Mouse (Mus musculus) limb, embryonic 13.5 days (tissue): ENCODE results near the gene Sppl2b. TPM values are rescaled to one million over a fixed set of nuclear protein-coding genes. Genes with fewer than 3 reads are reported as not detected.
A peak's percentile ranks its signal among the peaks of the same experiment; 100 is the strongest.
"Not testable (repeated sequence)": the region's sequence is repeated elsewhere in the genome, so short reads cannot be mapped to it uniquely, and the experiment has no call there.

Source experiments
- ATAC-seq: fragments of 200-750 bp; cut with Nextera tagmentation; 2 replicates; pipeline ENCODE4 v1.8.0; 2017; ENCODE audit warnings: low read depth, moderate number of reproducible peaks, moderate TSS enrichment; ENCODE audit not compliant: low FRiP score
- H3K27ac ChIP-seq: fragments of 300-500 bp; sonication (generic); 2 replicates; pipeline ENCODE4 v1.5.1; 2015; ENCODE audit warnings: inconsistent platforms, mild to moderate bottlenecking, moderate library complexity
- H3K27me3 ChIP-seq: fragments of 300-500 bp; sonication (generic); 2 replicates; pipeline ENCODE4 v1.6.1; 2015; ENCODE audit warnings: mild to moderate bottlenecking, inconsistent platforms
- H3K36me3 ChIP-seq: fragments of 300-500 bp; sonication (generic); 2 replicates; pipeline ENCODE4 v1.6.1; 2015; ENCODE audit warnings: inconsistent platforms, mild to moderate bottlenecking, moderate library complexity
- H3K4me1 ChIP-seq: fragments of 300-500 bp; sonication (generic); 2 replicates; pipeline ENCODE4 v1.6.1; 2015; ENCODE audit warnings: inconsistent platforms
- H3K4me2 ChIP-seq: fragments of 300-500 bp; sonication (generic); replicated peaks from 2 replicates; pipeline ENCODE4 v1.6.1; 2015; ENCODE audit warnings: inconsistent platforms, mild to moderate bottlenecking, moderate library complexity
- H3K4me3 ChIP-seq: fragments of 300-500 bp; sonication (generic); 2 replicates; pipeline ENCODE4 v1.5.1; 2015; ENCODE audit warnings: moderate library complexity, mild to moderate bottlenecking, inconsistent platforms
- H3K9ac ChIP-seq: fragments of 300-500 bp; sonication (generic); 2 replicates; pipeline ENCODE4 v1.6.1; 2015; ENCODE audit warnings: mild to moderate bottlenecking, inconsistent platforms
- H3K9me3 ChIP-seq: fragments of 300-500 bp; sonication (generic); 2 replicates; pipeline ENCODE4 v1.6.1; 2016; ENCODE audit warnings: inconsistent platforms
- WGBS: fragments of 180-500 bp; shearing (Covaris S2); methylation state at CpG from one replicate; pipeline ENCODE4 v1.1.7; 2015; 5-methylcytosine and 5-hydroxymethylcytosine counted together
- polyA plus RNA-seq: library from polyadenylated mRNA; unstranded; fragments of >200 nt; fragmentation: Nextera tagmentation; extraction: Ambion mirVana; gene quantifications from 2 replicates; pipeline ENCODE4 v1.2.1, GENCODE M21; 2015

Sppl2b gene
- polyA plus RNA-seq, 1 experiment from 2014 or later: 54.1 TPM

GRCm38 (mm10) chr10:80814800-80815199 lies 40.3 kb upstream of the Sppl2b start:
- ATAC-seq: no peak
- Histone ChIP-seq H3K27me3 (peaks cover 36% of the 10 kb centered on the region), H3K4me2 (no peak overlapping the region), H3K9me3 (no peaks in the 10 kb centered on the region), H3K36me3 (no peaks in the 10 kb centered on the region), H3K27ac (no peak overlapping the region), H3K4me3 (no peak overlapping the region), H3K4me1 (peaks cover 8% of the 10 kb centered on the region), H3K9ac (0 out of 2 replicates have a peak overlapping the region, but pooled peaks have one; percentile 15)
- WGBS: 70% methylated on average over 7 of the region's 7 CpGs

GRCm38 (mm10) chr10:80816303-80816702 lies 38.8 kb upstream of the Sppl2b start:
- H3K9ac ChIP-seq, ATAC-seq, H3K4me2 ChIP-seq, H3K4me1 ChIP-seq, H3K9me3 ChIP-seq, H3K4me3 ChIP-seq, H3K27ac ChIP-seq, H3K36me3 ChIP-seq: not testable (repeated sequence)
- WGBS: 70% methylated on average over 3 of the region's 3 CpGs
- peaks cover 20% of the 10 kb centered on the region for H3K27me3 ChIP-seq

GRCm38 (mm10) chr10:80817164-80817563 lies 37.9 kb upstream of the Sppl2b start:
- no peak for ATAC-seq
- peaks cover 12% of the 10 kb centered on the region for H3K27me3 ChIP-seq
- no peak overlapping the region for H3K9ac ChIP-seq
- H3K27ac ChIP-seq: no peak overlapping the region
- 75% methylated on average over 2 of the region's 2 CpGs for WGBS
- no peak overlapping the region for H3K4me2 ChIP-seq
- no peak overlapping the region for H3K4me3 ChIP-seq
- no peaks in the 10 kb centered on the region for H3K36me3 ChIP-seq
- no peaks in the 10 kb centered on the region for H3K9me3 ChIP-seq
- no peaks in the 10 kb centered on the region for H3K4me1 ChIP-seq

GRCm38 (mm10) chr10:80817955-80818354 lies 37.1 kb upstream of the Sppl2b start:
- H3K27me3 ChIP-seq, H3K4me1 ChIP-seq, ATAC-seq, H3K9me3 ChIP-seq, H3K27ac ChIP-seq, H3K36me3 ChIP-seq, H3K9ac ChIP-seq, H3K4me3 ChIP-seq, H3K4me2 ChIP-seq: not testable (repeated sequence)
- 82% methylated on average over 7 of the region's 7 CpGs for WGBS

- H3K27ac ChIP-seq: no peak overlapping the region
- no peaks in the 10 kb centered on the region for H3K27me3 ChIP-seq
- no peak overlapping the region for H3K4me3 ChIP-seq
- no peak overlapping the region for H3K4me2 ChIP-seq
- H3K9me3 ChIP-seq: no peaks in the 10 kb centered on the region
- 58% methylated on average over 6 of the region's 6 CpGs for WGBS
- no peaks in the 10 kb centered on the region for H3K36me3 ChIP-seq
- no peak for ATAC-seq
- no peaks in the 10 kb centered on the region for H3K4me1 ChIP-seq
- H3K9ac ChIP-seq: no peak overlapping the region
Observed at GRCm38 (mm10) chr10:80818599-80819281, 36.3 kb upstream of the Sppl2b start.

- Histone ChIP-seq H3K9me3 (no peaks in the 10 kb centered on the region), H3K27ac (no peak overlapping the region), H3K4me1 (no peaks in the 10 kb centered on the region), H3K36me3 (no peaks in the 10 kb centered on the region), H3K4me3 (no peak overlapping the region), H3K27me3 (no peaks in the 10 kb centered on the region), H3K4me2 (no peak overlapping the region), H3K9ac (no peak overlapping the region)
- ATAC-seq: no peak
- 57% methylated on average over 3 of the region's 3 CpGs for WGBS
Observed at GRCm38 (mm10) chr10:80819406-80819805, 35.7 kb upstream of the Sppl2b start.

GRCm38 (mm10) chr10:80821991-80822390 lies 33.1 kb upstream of the Sppl2b start:
- H3K27ac ChIP-seq: no peak overlapping the region
- 50% methylated on average over 2 of the region's 2 CpGs for WGBS
- H3K27me3 ChIP-seq: no peaks in the 10 kb centered on the region
- no peak overlapping the region for H3K9ac ChIP-seq
- H3K36me3 ChIP-seq: no peaks in the 10 kb centered on the region
- no peak overlapping the region for H3K4me2 ChIP-seq
- no peaks in the 10 kb centered on the region for H3K4me1 ChIP-seq
- no peak for ATAC-seq
- H3K9me3 ChIP-seq: no peaks in the 10 kb centered on the region
- H3K4me3 ChIP-seq: no peak overlapping the region

GRCm38 (mm10) chr10:80822528-80822927 lies 32.5 kb upstream of the Sppl2b start:
- Histone ChIP-seq H3K36me3 (no peaks in the 10 kb centered on the region), H3K4me3 (no peak overlapping the region), H3K9me3 (no peaks in the 10 kb centered on the region), H3K9ac (no peak overlapping the region), H3K4me2 (no peak overlapping the region), H3K4me1 (peaks cover 1% of the 10 kb centered on the region), H3K27ac (no peak overlapping the region), H3K27me3 (no peaks in the 10 kb centered on the region)
- ATAC-seq: no peak
- 91% methylated on average over 5 of the region's 5 CpGs for WGBS

- Histone ChIP-seq H3K4me2 (no peak overlapping the region), H3K9me3 (no peaks in the 10 kb centered on the region), H3K27ac (no peak overlapping the region), H3K9ac (no peak overlapping the region), H3K4me1 (peaks cover 9% of the 10 kb centered on the region), H3K4me3 (no peak overlapping the region), H3K27me3 (no peaks in the 10 kb centered on the region), H3K36me3 (no peaks in the 10 kb centered on the region; the same call in 1 of the 2 replicates)
- ATAC-seq: no peak
- 90% methylated on average over 1 of the region's 1 CpGs for WGBS
Observed at GRCm38 (mm10) chr10:80823316-80823715, 31.8 kb upstream of the Sppl2b start.

- 66% methylated on average over 8 of the region's 8 CpGs for WGBS
- H3K27ac ChIP-seq: no peak overlapping the region
- 0 out of 2 replicates have a peak overlapping the region, but pooled peaks have one; percentile 13 for H3K9ac ChIP-seq
- no peak overlapping the region for H3K4me2 ChIP-seq
- peaks cover under 1% of the 10 kb centered on the region for H3K36me3 ChIP-seq
- no peaks in the 10 kb centered on the region for H3K9me3 ChIP-seq
- ATAC-seq: no peak
- H3K4me3 ChIP-seq: no peak overlapping the region
- peaks cover 14% of the 10 kb centered on the region for H3K4me1 ChIP-seq
- H3K27me3 ChIP-seq: no peaks in the 10 kb centered on the region
Observed at GRCm38 (mm10) chr10:80823847-80824643, 31.0 kb upstream of the Sppl2b start.

GRCm38 (mm10) chr10:80824827-80825226 lies 30.2 kb upstream of the Sppl2b start:
- H3K27ac ChIP-seq: no peak overlapping the region
- peaks cover 8% of the 10 kb centered on the region for H3K36me3 ChIP-seq
- no peak overlapping the region for H3K4me3 ChIP-seq
- H3K27me3 ChIP-seq: no peaks in the 10 kb centered on the region
- H3K4me2 ChIP-seq: no peak overlapping the region
- H3K9me3 ChIP-seq: no peaks in the 10 kb centered on the region
- ATAC-seq: no peak
- 81% methylated on average over 2 of the region's 2 CpGs for WGBS
- no peak overlapping the region for H3K9ac ChIP-seq
- H3K4me1 ChIP-seq: peaks cover 22% of the 10 kb centered on the region

GRCm38 (mm10) chr10:80826151-80827062 lies 28.7 kb upstream of the Sppl2b start, which contains the start of gene Oaz1:
Gene Oaz1, plus strand, starts transcription at chr10:80826656.
- Histone ChIP-seq H3K9me3 (no peaks in the 10 kb centered on the region), H3K36me3 (peaks cover 18% of the 10 kb centered on the region), H3K4me1 (peaks cover 37% of the 10 kb centered on the region), H3K27me3 (no peaks in the 10 kb centered on the region), H3K4me3 (peak within 1 kb of the TSS; percentile 82), H3K27ac (peak within 1 kb of the TSS; percentile 87), H3K4me2 (peak within 1 kb of the TSS; percentile 100), H3K9ac (peak within 1 kb of the TSS; percentile 90)
- under 1% methylated on average over 80 of the region's 82 CpGs for WGBS
- peak; percentile 98 for ATAC-seq
